Mouse (Mus musculus) midbrain, embryonic 16.5 days (tissue): ENCODE data around the gene Bzw2. TPM values are rescaled to one million over a fixed set of nuclear protein-coding genes. Genes with fewer than 3 reads are reported as not detected.

Experiments used
- ATAC-seq: fragments of 200-750 bp; cut with Nextera tagmentation; 2 replicates; pipeline ENCODE4 v1.8.0; 2017; ENCODE audit warnings: moderate TSS enrichment
- H3K27ac ChIP-seq: fragments of 300-500 bp; sonication (generic); 2 replicates; pipeline ENCODE4 v1.5.1; 2014; ENCODE audit warnings: mild to moderate bottlenecking, low read length, mixed read lengths
- H3K27me3 ChIP-seq: fragments of 300-500 bp; sonication (generic); 2 replicates; pipeline ENCODE4 v1.6.1; 2014; ENCODE audit warnings: low read depth, low read length, mixed read lengths; ENCODE audit not compliant: control insufficient read depth, insufficient read depth
- H3K36me3 ChIP-seq: fragments of 300-500 bp; sonication (generic); 2 replicates; pipeline ENCODE4 v1.6.1; 2014; ENCODE audit warnings: mild to moderate bottlenecking, low read length, moderate library complexity, mixed read lengths; ENCODE audit not compliant: control insufficient read depth, insufficient read depth
- H3K4me1 ChIP-seq: fragments of 300-500 bp; sonication (generic); 2 replicates; pipeline ENCODE4 v1.6.1; 2014; ENCODE audit warnings: mild to moderate bottlenecking, low read length, mixed read lengths; ENCODE audit not compliant: control insufficient read depth, insufficient read depth
- H3K4me2 ChIP-seq: fragments of 300-500 bp; sonication (generic); 2 replicates; pipeline ENCODE4 v1.6.1; 2014; ENCODE audit warnings: mild to moderate bottlenecking, low read length, mixed read lengths
- H3K4me3 ChIP-seq: fragments of 300-500 bp; sonication (generic); 2 replicates; pipeline ENCODE4 v1.5.1; 2014; ENCODE audit warnings: low read depth, mild to moderate bottlenecking, low read length, moderate library complexity, mixed read lengths
- H3K9ac ChIP-seq: fragments of 300-500 bp; sonication (generic); 2 replicates; pipeline ENCODE4 v1.6.1; 2014; ENCODE audit warnings: low read depth, low read length, mixed read lengths
- H3K9me3 ChIP-seq: fragments of 300-500 bp; sonication (generic); replicated peaks from 2 replicates; pipeline ENCODE4 v1.6.1; 2014; ENCODE audit warnings: mild to moderate bottlenecking, low read length, mixed read lengths; ENCODE audit not compliant: control insufficient read depth, poor library complexity, severe bottlenecking
- WGBS: fragments of 180-500 bp; shearing (Covaris S2); extraction: QIAGEN DNeasy Blood & Tissue Kit; methylation state at CpG from one replicate; pipeline ENCODE4 v1.1.7; 2014; 5-methylcytosine and 5-hydroxymethylcytosine counted together
- polyA plus RNA-seq: library from polyadenylated mRNA; unstranded; fragments of >200 nt; fragmentation: Nextera tagmentation; extraction: Ambion mirVana; gene quantifications from 2 replicates; pipeline ENCODE4 v1.2.1, GENCODE M21; 2015

Bzw2 gene
- polyA plus RNA-seq, 1 experiment from 2014 or later, result 402 TPM

GRCm38 (mm10) chr12:36072860-36073259, 85.0 kb downstream of the Bzw2 start:
- no peaks in the 10 kb centered on the region for H3K9me3 ChIP-seq
- H3K9ac ChIP-seq, result no peak overlapping the region
- no peaks in the 10 kb centered on the region for H3K36me3 ChIP-seq
- WGBS, result 19% methylated on average over 5 of the region's 5 CpGs
- H3K4me3 ChIP-seq, result no peak overlapping the region
- 0 out of 2 replicates have a peak, but pooled peaks cover 3% of the 10 kb centered on the region for H3K4me1 ChIP-seq
- 0 out of 2 replicates have a peak overlapping the region, but pooled peaks have one; percentile 7 for H3K4me2 ChIP-seq
- ATAC-seq, result no peak
- H3K27me3 ChIP-seq, result no peaks in the 10 kb centered on the region
- H3K27ac ChIP-seq, result no peak overlapping the region

- H3K36me3 ChIP-seq, result no peaks in the 10 kb centered on the region
- no peak overlapping the region for H3K9ac ChIP-seq
- 91% methylated on average over 4 of the region's 4 CpGs for WGBS
- H3K9me3 ChIP-seq, result no peaks in the 10 kb centered on the region; the same call in 1 of the 2 replicates
- no peak overlapping the region for H3K4me3 ChIP-seq
- H3K4me2 ChIP-seq, result no peak overlapping the region
- 0 out of 2 replicates have a peak, but pooled peaks cover 3% of the 10 kb centered on the region for H3K4me1 ChIP-seq
- H3K27me3 ChIP-seq, result no peaks in the 10 kb centered on the region
- no peak overlapping the region for H3K27ac ChIP-seq
- no peak for ATAC-seq
Observed at GRCm38 (mm10) chr12:36070231-36070630, 87.6 kb downstream of the Bzw2 start.

GRCm38 (mm10) chr12:36067538-36067937, 90.3 kb downstream of the Bzw2 start:
- WGBS, result 96% methylated on average over 2 of the region's 2 CpGs

GRCm38 (mm10) chr12:36065911-36066310, 92.0 kb downstream of the Bzw2 start:
- Histone ChIP-seq H3K27me3 (no peaks in the 10 kb centered on the region), H3K4me2 (no peak overlapping the region), H3K9ac (no peak overlapping the region), H3K36me3 (no peaks in the 10 kb centered on the region), H3K27ac (no peak overlapping the region), H3K4me3 (no peak overlapping the region), H3K9me3 (peaks cover 6% of the 10 kb centered on the region; the same call in 1 of the 2 replicates), H3K4me1 (no peaks in the 10 kb centered on the region)
- no peak for ATAC-seq
- 83% methylated on average over 1 of the region's 1 CpGs for WGBS

More at GRCm38 (mm10) chr12:36067538-36067937, 90.3 kb downstream of the Bzw2 start:
- Histone ChIP-seq H3K27ac (no peak overlapping the region), H3K4me1 (no peaks in the 10 kb centered on the region), H3K4me2 (no peak overlapping the region), H3K9me3 (peaks cover 6% of the 10 kb centered on the region; the same call in 1 of the 2 replicates), H3K4me3 (no peak overlapping the region), H3K36me3 (no peaks in the 10 kb centered on the region), H3K9ac (no peak overlapping the region), H3K27me3 (no peaks in the 10 kb centered on the region)
- ATAC-seq, result no peak

- Histone ChIP-seq H3K4me2 (no peak overlapping the region), H3K9ac (no peak overlapping the region), H3K4me1 (no peaks in the 10 kb centered on the region), H3K9me3 (no peaks in the 10 kb centered on the region), H3K4me3 (no peak overlapping the region), H3K36me3 (no peaks in the 10 kb centered on the region), H3K27ac (no peak overlapping the region), H3K27me3 (no peaks in the 10 kb centered on the region)
- 85% methylated on average over 2 of the region's 2 CpGs for WGBS
- no peak for ATAC-seq
Observed at GRCm38 (mm10) chr12:36057699-36058098, 100.2 kb downstream of the Bzw2 start.

- H3K4me3 ChIP-seq, result no peak overlapping the region
- no peak overlapping the region for H3K9ac ChIP-seq
- no peaks in the 10 kb centered on the region for H3K9me3 ChIP-seq
- no peak overlapping the region for H3K27ac ChIP-seq
- H3K27me3 ChIP-seq, result no peaks in the 10 kb centered on the region
- H3K36me3 ChIP-seq, result no peaks in the 10 kb centered on the region
- H3K4me1 ChIP-seq, result no peaks in the 10 kb centered on the region
- WGBS, result 78% methylated on average over 1 of the region's 1 CpGs
- no peak overlapping the region for H3K4me2 ChIP-seq
- ATAC-seq, result no peak
Observed at GRCm38 (mm10) chr12:36050276-36050675, 107.6 kb downstream of the Bzw2 start.

- Histone ChIP-seq H3K4me2 (no peak overlapping the region), H3K4me3 (no peak overlapping the region), H3K27ac (no peak overlapping the region), H3K4me1 (peaks cover 4% of the 10 kb centered on the region), H3K36me3 (no peaks in the 10 kb centered on the region), H3K9ac (no peak overlapping the region), H3K27me3 (no peaks in the 10 kb centered on the region), H3K9me3 (no peaks in the 10 kb centered on the region)
- no peak for ATAC-seq
- WGBS, result 77% methylated on average over 2 of the region's 2 CpGs
Observed at GRCm38 (mm10) chr12:36047593-36047992, 110.3 kb downstream of the Bzw2 start.

GRCm38 (mm10) chr12:36046196-36046595, 111.7 kb downstream of the Bzw2 start:
- no peak overlapping the region for H3K4me3 ChIP-seq
- no peak overlapping the region for H3K27ac ChIP-seq
- WGBS, result 65% methylated on average over 5 of the region's 5 CpGs
- H3K9me3 ChIP-seq, result no peaks in the 10 kb centered on the region
- H3K9ac ChIP-seq, result no peak overlapping the region
- H3K27me3 ChIP-seq, result no peaks in the 10 kb centered on the region
- H3K4me2 ChIP-seq, result no peak overlapping the region
- peaks cover 5% of the 10 kb centered on the region for H3K4me1 ChIP-seq
- ATAC-seq, result no peak
- no peaks in the 10 kb centered on the region for H3K36me3 ChIP-seq

- ATAC-seq, result no peak
- Histone ChIP-seq H3K9ac (no peak overlapping the region), H3K4me3 (no peak overlapping the region), H3K4me2 (no peak overlapping the region), H3K9me3 (no peaks in the 10 kb centered on the region), H3K27me3 (no peaks in the 10 kb centered on the region), H3K27ac (no peak overlapping the region), H3K4me1 (peaks cover 13% of the 10 kb centered on the region), H3K36me3 (no peaks in the 10 kb centered on the region)
- 89% methylated on average over 2 of the region's 2 CpGs for WGBS
Observed at GRCm38 (mm10) chr12:36044691-36045090, 113.2 kb downstream of the Bzw2 start.
